Mouse (Mus musculus): ENCODE results near the gene Tpst1. TPM values are rescaled to one million over a fixed set of nuclear protein-coding genes. Genes with fewer than 3 reads are reported as not detected.
"Not testable (repeated sequence)": the region's sequence is repeated elsewhere in the genome, so short reads cannot be mapped to it uniquely, and the experiment has no call there.

The Tpst1 gene
- total and polyA plus RNA-seq, 3 experiments: 31.7 to 32.3 TPM; not detected in 1

GRCm38 (mm10) chr5:130036300-130036699 lies 36.8 kb upstream of the Tpst1 start:
- Histone ChIP-seq H3K79me2 (ENCODE audit: control insufficient read depth, insufficient read depth, low read length, poor library complexity) (peaks cover 12% of the 10 kb centered on the region), H3K36me3 (ENCODE audit: control insufficient read depth in 1 of 2, insufficient read depth in 2 of 2, low read length in 2 of 2) (peaks cover 0 to 13% of the 10 kb centered on the region in 2 experiments; a peak in 3 of 4 replicates)
- H3K27me3 ChIP-seq (ENCODE audit: control insufficient read depth in 1 of 2, insufficient read depth in 2 of 2, low read length in 2 of 2); H3K27ac ChIP-seq (ENCODE audit: control insufficient read depth, low read depth, low read length); H3K9me3 ChIP-seq (replicated peaks; ENCODE audit: insufficient read depth, low read length); H3K9ac ChIP-seq (ENCODE audit: control insufficient read depth, low read depth, low read length, poor library complexity, severe bottlenecking); H3K4me3 ChIP-seq (ENCODE audit: control insufficient read depth in 1 of 2, insufficient read depth in 1 of 2, low read depth in 2 of 2, low read length in 2 of 2); H3K4me1 ChIP-seq (ENCODE audit: control insufficient read depth in 1 of 2, insufficient read depth in 2 of 2, low read length in 2 of 2): not testable (repeated sequence)
- TF ChIP-seq MYC (IDR thresholded peaks at IDR 0.05; ENCODE audit: low read depth, low read length) (peak; percentile 78), RAD21 (IDR thresholded peaks at IDR 0.05; ENCODE audit: low read depth, low read length) (peak; percentile 11), SIN3A (IDR thresholded peaks at IDR 0.05; ENCODE audit: low read length) (peak; percentile 70; the same call in 1 of the 2 replicates), MXI1 (IDR thresholded peaks at IDR 0.05; ENCODE audit: low read depth, low read length) (peak; percentile 82), CTCF (IDR thresholded peaks at IDR 0.05 in 2 of 3, conservative IDR thresholded peaks at IDR 0.05 in 1 of 3; ENCODE audit: control insufficient read depth in 1 of 3, insufficient read depth in 1 of 3, low read depth in 2 of 3, low read length in 3 of 3, poor library complexity in 1 of 3, severe bottlenecking in 1 of 3) (peak; percentile 16 to 67 (median 23); a peak in 4 of 6 replicates), SMC3 (IDR thresholded peaks at IDR 0.05; ENCODE audit: low read depth, low read length) (peak; percentile 56)
- peak; percentile 28 for DNase-seq (ENCODE audit: low read depth, low spot score)

DNA sequence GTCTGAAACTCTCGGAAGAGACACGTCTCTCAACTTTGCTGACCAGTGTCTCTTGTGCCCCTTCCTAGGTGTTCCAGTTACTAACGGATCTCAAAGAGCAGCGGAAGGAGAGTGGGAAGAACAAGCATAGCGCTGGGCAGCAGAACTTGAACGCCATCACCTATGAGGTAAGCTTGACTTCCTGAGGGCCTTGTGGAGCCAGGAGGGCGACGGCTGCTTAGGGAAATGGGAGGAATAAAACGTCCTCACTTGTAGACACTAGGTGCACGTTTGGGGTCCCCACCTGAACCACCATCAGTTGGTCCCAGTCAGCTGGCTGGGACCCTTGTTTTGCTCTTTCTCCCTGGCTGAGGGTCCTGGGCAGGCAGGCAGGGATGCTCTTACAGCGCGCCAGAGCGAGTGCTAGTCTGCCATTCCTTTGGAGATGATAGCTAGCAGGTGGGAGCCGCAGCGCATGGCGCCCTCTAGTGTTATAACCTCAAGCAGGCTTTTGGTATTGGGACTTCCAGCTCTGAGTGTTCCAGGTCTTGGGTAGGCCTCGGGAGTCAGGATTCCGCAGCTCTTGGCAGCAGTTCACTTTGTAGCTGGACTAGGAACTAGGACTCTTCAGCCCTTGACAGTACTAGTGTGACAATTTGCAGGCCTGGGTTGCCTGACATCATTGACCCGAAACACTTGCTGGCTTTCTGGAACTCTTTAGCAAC lies 35.2 kb upstream of the Tpst1 start:
- DNase-seq (ENCODE audit: low read depth, low spot score): peak; percentile 73
- Histone ChIP-seq H3K36me3 (ENCODE audit: control insufficient read depth in 1 of 2, insufficient read depth in 2 of 2, low read length in 2 of 2) (peaks cover 0 to 22% of the 10 kb centered on the region in 2 experiments; a peak in 3 of 4 replicates), H3K27me3 (ENCODE audit: control insufficient read depth in 1 of 2, insufficient read depth in 2 of 2, low read length in 2 of 2) (no peaks in the 10 kb centered on the region), H3K27ac (ENCODE audit: control insufficient read depth, low read depth, low read length) (no peak overlapping the region), H3K79me2 (ENCODE audit: control insufficient read depth, insufficient read depth, low read length, poor library complexity) (no peaks in the 10 kb centered on the region), H3K4me1 (ENCODE audit: control insufficient read depth in 1 of 2, insufficient read depth in 2 of 2, low read length in 2 of 2) (no peaks in the 10 kb centered on the region), H3K9ac (ENCODE audit: control insufficient read depth, low read depth, low read length, poor library complexity, severe bottlenecking) (no peak overlapping the region), H3K9me3 (replicated peaks; ENCODE audit: insufficient read depth, low read length) (no peaks in the 10 kb centered on the region), H3K4me3 (ENCODE audit: control insufficient read depth in 1 of 2, insufficient read depth in 1 of 2, low read depth in 2 of 2, low read length in 2 of 2) (no peak overlapping the region)
- TF ChIP-seq TAL1 (IDR thresholded peaks at IDR 0.05; ENCODE audit: low read length) (no peak), MAZ (IDR thresholded peaks at IDR 0.05; ENCODE audit: low read depth, low read length) (no peak), GATA1 (IDR thresholded peaks at IDR 0.05; ENCODE audit: low read depth, low read length) (no peak), CTCF (IDR thresholded peaks at IDR 0.05 in 2 of 3, conservative IDR thresholded peaks at IDR 0.05 in 1 of 3; ENCODE audit: control insufficient read depth in 1 of 3, insufficient read depth in 1 of 3, low read depth in 2 of 3, low read length in 3 of 3, poor library complexity in 1 of 3, severe bottlenecking in 1 of 3) (peak; percentile 83 to 90 (median 86)), USF2 (IDR thresholded peaks at IDR 0.05; ENCODE audit: borderline replicate concordance in 1 of 2, insufficient read depth in 1 of 2, low read depth in 1 of 2, low read length in 2 of 2) (no peak), BHLHE40 (IDR thresholded peaks at IDR 0.05; ENCODE audit: borderline replicate concordance, low read depth, low read length) (no peak), TCF12 (IDR thresholded peaks at IDR 0.05; ENCODE audit: low read depth, low read length) (no peak), POLR2A (IDR thresholded peaks at IDR 0.05; ENCODE audit: control insufficient read depth in 1 of 2, insufficient read depth in 1 of 2, low read depth in 1 of 2, low read length in 2 of 2, poor library complexity in 1 of 2) (no peak), CHD1 (IDR thresholded peaks at IDR 0.05; ENCODE audit: low read depth, low read length) (no peak), RAD21 (IDR thresholded peaks at IDR 0.05; ENCODE audit: low read depth, low read length) (peak; percentile 55), ELF1 (IDR thresholded peaks at IDR 0.05; ENCODE audit: low read depth, low read length) (no peak), USF1 (IDR thresholded peaks at IDR 0.05; ENCODE audit: low read depth, low read length) (no peak), MAFK (IDR thresholded peaks at IDR 0.05; ENCODE audit: borderline replicate concordance, low read depth, low read length) (no peak), ETS1 (IDR thresholded peaks at IDR 0.05; ENCODE audit: low read depth, low read length) (no peak), SIN3A (IDR thresholded peaks at IDR 0.05; ENCODE audit: low read length) (no peak), MAX (IDR thresholded peaks at IDR 0.05; ENCODE audit: low read length) (no peak), KAT2A (conservative IDR thresholded peaks at IDR 0.05; ENCODE audit: low read depth, low read length) (no peak), MEF2A (IDR thresholded peaks at IDR 0.05; ENCODE audit: extremely low read depth, insufficient replicate concordance, low read depth, low read length, poor library complexity, severe bottlenecking) (no peak), SMC3 (IDR thresholded peaks at IDR 0.05; ENCODE audit: low read depth, low read length) (peak; percentile 65), HCFC1 (IDR thresholded peaks at IDR 0.05; ENCODE audit: low read depth, low read length) (no peak), GABPA (IDR thresholded peaks at IDR 0.05; ENCODE audit: low read depth, low read length) (no peak), CHD2 (IDR thresholded peaks at IDR 0.05; ENCODE audit: low read length) (no peak), MYB (IDR thresholded peaks at IDR 0.05; ENCODE audit: low read depth, low read length) (no peak), ZNF384 (IDR thresholded peaks at IDR 0.05; ENCODE audit: low read depth, low read length) (no peak), NRF1 (IDR thresholded peaks at IDR 0.05; ENCODE audit: insufficient read depth, low read depth, low read length, poor library complexity, severe bottlenecking) (no peak), JUND (IDR thresholded peaks at IDR 0.05; ENCODE audit: low read depth, low read length) (no peak), ZC3H11A (IDR thresholded peaks at IDR 0.05; ENCODE audit: low read depth, low read length) (peak; percentile 47; the same call in 1 of the 2 replicates), POLR2AphosphoS2 (IDR thresholded peaks at IDR 0.05; ENCODE audit: low read length) (no peak)

Data from MEL (cell line).